Mouse (Mus musculus): ENCODE measurements around the gene 6330403K07Rik. TPM values are rescaled to one million over a fixed set of nuclear protein-coding genes. Genes with fewer than 3 reads are reported as not detected.

Gene 6330403K07Rik
- polyA plus RNA-seq (2012; rRNA removed), result 367 and 395 TPM in 2 replicates

DNA sequence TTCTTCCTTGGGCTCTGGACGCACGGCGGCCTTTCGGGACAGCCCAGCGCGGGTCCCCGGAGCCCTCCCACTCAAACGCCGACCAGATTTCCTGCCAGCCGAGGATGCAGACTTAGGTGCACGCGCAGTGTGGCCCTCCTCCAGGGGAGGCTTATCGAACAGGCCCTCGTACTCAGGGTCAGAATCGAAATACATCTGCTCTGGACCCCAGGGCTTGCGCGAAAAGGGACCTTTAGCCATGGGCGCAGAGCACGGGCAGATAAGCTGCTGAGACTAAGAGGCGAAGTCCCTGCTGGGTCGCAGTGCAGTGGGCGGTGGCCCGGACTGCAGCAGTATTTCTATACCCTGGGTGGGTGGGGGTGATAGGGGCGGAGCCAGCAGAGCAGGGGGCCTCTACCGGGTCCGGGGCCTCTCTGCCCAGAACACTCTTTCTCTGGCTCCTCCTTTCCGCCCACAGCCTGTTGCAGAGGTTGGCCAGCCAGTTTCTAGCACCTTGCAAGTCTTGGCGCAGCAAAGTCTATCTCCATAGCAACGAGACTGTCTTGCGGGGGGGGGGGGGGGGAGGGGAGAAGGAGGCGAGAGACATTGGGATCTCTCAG, at the start of gene 6330403K07Rik:
TSS of gene 6330403K07Rik (minus strand) at position 351 of the 599 bp plus-strand sequence.
- peak; percentile 64 to 72 for DNase-seq (ENCODE audit: extremely low spot score in 1 of 2, low spot score in 1 of 2)

DNA sequence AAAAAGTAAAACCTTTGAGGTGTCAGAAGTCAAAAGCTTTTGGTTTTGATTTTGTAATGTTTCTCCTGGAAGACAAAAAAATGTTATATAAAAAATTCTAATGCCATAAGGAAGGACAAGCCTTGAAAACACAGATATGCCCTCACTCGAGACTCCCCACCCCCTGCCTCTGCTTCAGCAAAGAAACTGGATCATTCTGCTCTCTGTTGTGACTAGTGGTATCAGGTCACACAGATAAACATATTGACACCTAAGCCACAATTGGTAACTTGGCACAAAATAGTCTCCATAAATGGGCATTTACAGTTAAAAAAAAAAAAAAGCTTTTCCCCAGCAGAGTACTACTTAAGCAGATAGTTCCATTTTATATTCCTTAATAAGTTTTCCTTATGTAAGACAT, 43.0 kb upstream of the 6330403K07Rik start:
- no peak for DNase-seq (ENCODE audit: extremely low spot score in 1 of 2, low spot score in 1 of 2)

DNA sequence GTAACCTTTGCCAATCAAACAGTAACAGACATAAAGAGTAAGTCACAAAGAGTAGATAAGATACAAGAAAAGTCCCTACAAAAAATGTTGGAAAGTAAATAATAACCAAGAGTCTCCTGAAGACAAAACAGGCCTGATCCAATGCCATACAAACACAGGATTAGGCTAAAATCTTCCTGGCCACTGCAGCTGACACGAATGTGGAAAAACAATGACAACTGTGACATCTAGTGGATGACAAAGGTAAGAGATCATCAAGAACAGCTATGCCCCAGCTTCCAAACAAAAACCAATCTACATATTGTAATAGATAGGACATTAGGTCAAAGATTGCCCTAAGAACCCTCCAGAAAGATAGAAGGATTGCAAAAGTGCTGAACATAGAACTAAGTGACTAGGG, 19.2 kb upstream of the 6330403K07Rik start:
- DNase-seq (ENCODE audit: extremely low spot score in 1 of 2, low spot score in 1 of 2), result peak in 1 of 2 experiments; percentile 67

DNA sequence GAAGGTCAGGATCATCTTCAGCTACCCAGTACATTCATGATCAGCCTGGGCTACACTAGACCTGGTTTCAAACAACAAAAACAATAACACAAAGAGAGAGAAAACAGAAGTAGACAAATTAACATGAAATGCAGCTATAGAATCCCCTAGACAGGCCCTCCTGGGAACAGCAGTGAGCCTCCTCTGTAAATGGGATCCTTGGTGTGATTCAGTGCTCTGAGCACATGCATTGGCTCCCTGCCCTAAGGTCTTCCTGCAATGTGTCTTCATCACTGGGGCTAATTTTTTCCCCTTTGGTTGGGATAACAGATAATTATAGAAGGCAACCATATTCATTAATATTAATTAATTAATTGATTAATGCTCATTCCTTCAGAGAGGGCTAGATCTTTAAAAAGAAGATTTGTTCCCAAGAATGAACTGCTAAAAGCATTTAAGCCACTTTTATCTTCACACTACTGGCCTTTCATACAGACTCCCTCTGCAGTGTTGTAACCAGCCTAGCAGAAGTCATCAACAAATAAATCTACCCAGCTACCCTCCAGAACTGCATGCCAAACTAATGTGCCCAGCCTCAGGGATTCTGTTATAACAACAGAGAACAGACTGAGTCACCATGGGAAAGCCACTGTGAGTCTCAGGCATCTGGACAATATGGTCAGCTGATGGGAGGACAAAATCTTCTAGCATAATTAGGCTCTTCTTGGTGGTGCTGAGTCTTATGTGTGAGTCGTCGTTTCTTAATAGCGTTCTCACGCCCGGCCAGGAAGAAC, 6.4 kb upstream of the 6330403K07Rik start:
- DNase-seq (ENCODE audit: extremely low spot score in 1 of 2, low spot score in 1 of 2), result no peak

DNA sequence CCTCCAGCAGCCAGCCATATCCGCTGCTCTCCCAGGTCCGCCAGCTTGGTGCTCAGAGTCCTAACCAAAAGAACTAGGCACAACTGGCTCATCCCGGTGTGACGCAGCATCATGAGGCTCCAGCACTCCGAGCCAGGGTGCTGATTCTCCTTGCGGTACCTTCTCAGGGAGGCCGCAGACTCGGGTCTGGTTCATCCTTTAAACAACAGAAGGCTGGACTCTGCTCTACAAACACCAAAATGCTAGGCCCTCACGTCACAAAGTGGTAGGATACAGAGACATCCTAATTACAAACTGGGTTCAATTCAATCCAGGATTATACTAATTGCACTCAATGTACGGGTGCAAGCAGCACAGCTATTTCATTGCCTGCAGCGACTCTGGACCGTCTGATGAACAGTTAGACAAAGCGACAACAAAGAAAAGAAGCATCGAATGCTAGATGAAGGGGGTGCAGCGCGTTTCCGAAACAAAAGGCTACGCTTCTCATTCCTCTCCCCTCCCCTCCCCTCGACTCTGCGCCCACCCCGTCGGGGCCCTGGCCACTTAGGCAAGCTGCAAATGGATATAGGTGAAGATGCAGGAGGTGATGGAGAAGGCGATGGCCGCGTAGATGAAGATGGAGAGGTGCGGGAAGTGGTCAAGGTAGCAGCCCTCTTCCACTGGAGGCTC, 686 bp downstream of the 6330403K07Rik start:
- DNase-seq (ENCODE audit: extremely low spot score in 1 of 2, low spot score in 1 of 2), result peak in 1 of 2 experiments; percentile 60

DNA sequence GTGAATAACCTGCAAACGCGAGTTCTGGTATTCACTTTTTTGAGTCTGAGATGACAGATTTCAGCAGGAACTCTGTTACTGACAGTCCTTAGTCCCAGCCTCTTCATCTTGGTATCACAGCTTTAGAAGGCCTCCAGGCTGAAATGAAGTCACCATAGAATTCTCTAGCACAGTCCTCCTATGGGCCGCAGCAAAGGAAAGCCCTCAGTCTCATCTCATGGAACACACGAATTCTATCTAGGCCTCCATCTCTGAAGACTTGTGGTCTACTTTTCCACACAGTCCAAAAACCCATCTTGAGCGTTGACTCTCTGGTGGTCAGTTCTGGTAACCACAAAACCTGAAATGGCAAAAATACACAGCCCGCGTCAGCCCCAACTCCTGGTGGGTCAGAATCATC, 1.2 kb downstream of the 6330403K07Rik start:
- no peak for DNase-seq (ENCODE audit: extremely low spot score in 1 of 2, low spot score in 1 of 2)

DNA sequence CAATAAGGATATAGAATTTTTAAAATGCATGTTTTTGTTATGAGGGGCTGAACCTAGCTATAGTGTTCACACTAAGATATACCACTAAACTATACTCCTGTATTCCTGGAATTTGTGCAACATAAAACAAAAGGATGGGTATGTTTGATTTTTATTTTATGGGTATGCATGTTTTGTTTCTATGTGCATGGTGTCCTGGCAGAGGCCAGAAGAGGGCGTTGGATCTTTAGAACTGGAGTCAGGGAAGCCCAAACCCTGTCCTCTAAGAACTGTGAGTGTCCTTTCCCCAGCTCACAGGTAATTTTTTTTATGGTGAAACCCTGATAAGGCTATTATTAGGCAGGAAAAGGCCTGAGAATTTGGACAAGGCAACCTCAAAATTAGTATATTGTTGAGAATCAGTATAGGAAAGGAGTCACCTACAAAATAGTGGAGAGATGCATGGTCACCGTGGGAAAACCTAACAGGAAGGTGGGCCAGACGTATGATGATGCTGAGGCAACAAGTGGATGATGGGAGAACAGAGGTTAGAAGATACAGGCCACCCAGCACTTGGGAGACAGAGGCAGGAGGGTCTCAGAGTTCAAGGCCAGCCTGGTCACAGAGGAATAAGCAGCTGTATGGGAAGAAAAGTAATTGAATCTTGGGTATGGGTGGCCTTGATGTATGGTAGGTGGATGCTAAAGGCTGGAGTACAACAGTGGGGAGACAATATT, 3.8 kb downstream of the 6330403K07Rik start:
- peak in 1 of 2 experiments; percentile 30 for DNase-seq (ENCODE audit: extremely low spot score in 1 of 2, low spot score in 1 of 2)

DNA sequence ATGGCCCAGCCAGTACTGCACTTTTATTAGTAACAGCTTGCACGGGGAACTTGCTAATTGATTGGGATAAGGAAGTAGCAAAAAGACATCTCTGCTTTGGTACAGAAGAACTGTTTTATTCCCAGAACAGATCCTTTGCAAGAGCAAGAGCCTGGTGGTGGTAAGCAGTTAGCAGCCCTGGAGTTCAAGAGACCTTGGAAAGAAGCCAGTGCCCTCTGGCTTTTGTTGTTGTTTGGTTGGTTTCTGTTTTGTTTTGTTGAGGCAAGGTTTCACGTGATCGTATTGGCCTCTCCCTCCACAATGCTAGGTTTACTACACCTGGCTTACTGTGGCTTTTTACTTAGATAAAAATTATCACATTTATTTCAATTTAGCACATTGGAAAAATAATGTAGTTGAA, 5.0 kb downstream of the 6330403K07Rik start:
- no peak for DNase-seq (ENCODE audit: extremely low spot score in 1 of 2, low spot score in 1 of 2)

DNA sequence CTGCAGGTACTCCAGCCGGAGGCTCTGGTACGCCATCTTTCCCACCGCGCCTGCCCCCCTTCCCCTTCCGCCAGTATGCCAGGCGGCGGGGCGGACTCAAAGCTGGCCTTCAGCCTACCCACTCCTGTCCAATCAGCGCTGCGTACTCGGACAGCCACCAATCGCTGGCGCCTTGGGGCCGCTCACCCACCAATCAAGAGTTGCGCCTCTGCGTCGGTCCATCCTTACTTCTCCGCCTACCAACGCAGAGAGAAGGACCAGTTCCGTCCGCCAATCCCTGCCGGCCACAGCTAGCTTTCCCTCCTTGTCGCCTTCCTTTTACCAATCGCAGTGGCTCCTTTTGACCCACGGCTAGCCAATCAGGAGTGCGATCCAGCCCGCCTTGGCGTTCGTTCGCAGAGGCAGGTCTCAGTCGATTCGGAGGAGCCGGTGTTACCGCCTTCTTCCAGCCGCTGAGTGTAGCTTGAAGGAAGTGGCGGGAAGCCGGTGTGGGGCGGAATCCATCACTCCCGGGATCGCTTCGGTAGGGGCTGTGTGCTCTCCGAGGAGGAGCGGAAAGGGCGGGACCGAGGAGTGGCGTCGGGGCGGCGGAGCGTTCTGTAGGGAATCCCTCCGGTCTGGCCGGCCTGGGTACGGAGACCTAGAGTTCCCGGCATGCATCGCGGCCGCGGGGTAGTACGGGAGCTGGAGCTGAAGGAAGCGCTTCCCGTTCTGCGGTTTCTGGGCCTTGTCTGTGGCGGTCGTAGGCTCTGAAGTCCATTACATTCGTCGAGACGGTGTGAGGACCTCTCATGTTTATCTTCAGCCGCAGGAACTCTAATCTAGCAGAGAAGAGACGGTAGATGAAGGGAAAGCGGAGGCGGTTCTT, 13.9 kb downstream of the 6330403K07Rik start, which contains the start of the genes Mis12 and Derl2:
TSS of gene Mis12 (plus strand) at position 411 of the 868 bp plus-strand sequence.
TSS of gene Derl2 (minus strand) at position 641 of the 868 bp plus-strand sequence.
- peak; percentile 99 for DNase-seq (ENCODE audit: extremely low spot score in 1 of 2, low spot score in 1 of 2)

DNA sequence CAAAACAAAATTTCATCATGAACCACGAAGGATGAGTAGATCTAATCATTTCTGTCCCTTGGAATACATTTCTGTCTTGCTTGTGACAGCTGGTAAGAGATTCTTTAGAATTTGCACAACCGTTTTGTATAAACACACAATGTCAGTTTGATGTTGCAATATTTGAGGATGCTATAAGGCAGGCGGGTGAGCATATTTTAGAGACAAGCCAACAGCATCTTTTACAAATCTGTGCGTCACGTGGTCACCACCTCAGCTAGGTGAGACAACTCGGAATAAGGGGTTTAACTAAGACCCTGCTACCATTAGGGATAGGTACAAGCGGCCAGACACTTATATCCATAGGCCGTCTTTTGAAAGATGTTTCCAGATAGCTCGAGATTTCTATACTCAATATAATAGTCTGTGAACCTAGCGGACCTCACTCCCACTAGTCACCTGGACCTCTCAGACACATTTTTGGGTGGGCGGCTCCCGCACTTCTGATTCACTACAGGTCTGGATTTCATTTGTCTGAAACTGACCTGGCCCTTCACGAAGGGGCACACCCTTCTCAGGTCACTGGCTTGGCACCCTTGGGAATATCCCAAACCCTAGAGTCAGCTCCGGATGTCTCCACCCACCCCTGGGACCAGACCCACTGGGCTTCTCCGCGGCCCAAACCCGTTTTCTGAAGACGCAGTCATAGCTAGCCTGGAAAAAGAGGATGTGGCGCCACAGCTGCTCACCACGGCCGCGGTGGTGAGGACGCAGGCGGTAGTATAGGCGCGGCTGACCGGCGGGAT, 14.7 kb downstream of the 6330403K07Rik start:
- DNase-seq (ENCODE audit: extremely low spot score in 1 of 2, low spot score in 1 of 2), result peak in 1 of 2 experiments; percentile 18

DNA sequence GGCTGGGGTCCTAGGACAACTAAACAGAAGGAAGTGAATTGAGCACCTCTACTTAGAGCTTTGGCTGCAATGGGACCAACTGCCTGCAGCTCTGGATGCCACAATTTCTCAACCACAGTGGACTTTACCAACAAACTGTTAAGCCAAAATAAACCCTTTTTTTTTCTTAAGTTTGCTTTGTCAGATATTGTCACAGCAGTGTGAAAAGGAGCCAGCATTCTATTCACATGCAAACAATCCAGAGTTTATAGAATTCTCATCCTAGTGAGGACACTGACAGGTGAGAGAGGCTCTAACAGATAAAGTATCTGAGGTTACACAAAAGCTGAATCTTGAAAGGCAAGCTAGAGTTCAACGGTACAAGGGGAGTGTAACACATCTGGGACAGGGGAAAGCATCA, 16.3 kb downstream of the 6330403K07Rik start:
- no peak for DNase-seq (ENCODE audit: extremely low spot score in 1 of 2, low spot score in 1 of 2)

DNA sequence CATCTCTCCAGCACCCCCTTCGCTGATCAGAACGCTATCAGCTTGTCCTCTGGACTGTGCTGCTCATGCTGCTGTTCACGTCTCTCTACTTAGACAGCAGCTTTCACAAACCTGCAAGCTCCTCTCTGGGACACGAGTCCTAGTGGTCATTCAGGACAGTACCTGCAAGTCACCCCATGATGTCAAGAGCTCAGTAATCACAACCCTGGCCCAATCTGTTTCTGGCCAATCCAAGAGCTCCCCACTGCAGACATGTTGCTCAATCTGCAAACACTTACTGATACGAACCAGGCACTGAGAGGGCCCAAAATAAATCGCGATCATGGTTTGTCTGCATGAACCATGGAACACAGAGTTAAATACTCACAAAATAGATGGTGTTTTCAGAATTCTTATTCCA, 20.6 kb downstream of the 6330403K07Rik start:
- no peak for DNase-seq (ENCODE audit: extremely low spot score in 1 of 2, low spot score in 1 of 2)

DNA sequence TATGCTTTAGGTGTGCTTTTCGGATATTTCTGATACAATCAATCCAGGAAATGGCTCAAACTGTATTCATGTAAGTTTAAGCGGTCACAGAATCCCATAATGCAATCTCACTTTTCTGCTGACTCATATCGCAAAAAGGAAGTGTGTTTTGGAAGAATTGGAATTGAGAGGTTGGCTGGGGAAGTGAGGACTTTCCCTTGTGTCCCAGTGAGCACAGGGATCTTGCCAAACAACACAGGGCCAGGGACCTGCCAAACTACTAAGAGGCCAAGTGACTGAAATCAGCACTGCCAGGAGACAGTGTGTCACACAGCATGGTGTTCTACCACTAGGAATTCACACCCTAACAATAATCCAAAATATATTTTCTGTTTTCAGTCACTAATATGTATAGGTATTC, 25.0 kb downstream of the 6330403K07Rik start:
- DNase-seq (ENCODE audit: extremely low spot score in 1 of 2, low spot score in 1 of 2), result no peak

DNA sequence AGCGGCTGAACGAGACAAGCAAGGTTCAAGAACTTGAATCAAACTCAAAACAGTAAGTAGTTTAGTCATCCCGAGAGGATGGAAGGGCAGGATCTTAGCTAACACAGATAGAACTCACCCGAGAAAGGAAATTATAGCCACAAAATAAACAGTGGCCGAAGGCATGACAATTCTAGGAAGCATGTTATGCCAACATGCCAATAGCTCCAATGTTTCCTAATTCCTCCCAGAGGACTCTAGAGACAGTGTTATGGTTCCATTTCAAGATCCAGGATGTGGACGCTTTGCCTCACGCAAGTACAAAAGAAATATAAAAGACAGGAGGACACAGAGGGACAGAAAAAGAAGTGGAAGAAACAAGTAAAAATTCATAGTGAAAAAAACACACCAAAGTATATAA, 25.5 kb downstream of the 6330403K07Rik start:
- no peak for DNase-seq (ENCODE audit: extremely low spot score in 1 of 2, low spot score in 1 of 2)

DNA sequence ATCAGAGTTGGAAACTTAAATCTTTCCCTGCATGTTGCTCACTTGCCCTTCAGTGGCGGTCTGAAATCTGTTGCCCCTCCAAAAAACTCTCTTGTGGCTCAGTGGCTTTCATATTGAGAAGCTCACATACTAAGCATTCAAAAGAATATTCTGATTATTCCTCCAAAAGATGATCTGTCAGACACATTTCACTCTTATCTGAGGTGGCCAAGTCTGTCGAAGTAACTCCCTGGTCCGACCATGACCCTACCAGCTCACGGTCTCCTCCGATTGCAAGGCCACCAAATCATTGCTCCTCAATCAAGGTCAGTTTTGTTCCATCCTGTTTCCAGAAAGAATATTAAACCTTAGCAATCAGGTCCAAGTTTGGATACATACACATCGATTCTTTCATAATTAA, 26.3 kb downstream of the 6330403K07Rik start:
- no peak for DNase-seq (ENCODE audit: extremely low spot score in 1 of 2, low spot score in 1 of 2)

DNA sequence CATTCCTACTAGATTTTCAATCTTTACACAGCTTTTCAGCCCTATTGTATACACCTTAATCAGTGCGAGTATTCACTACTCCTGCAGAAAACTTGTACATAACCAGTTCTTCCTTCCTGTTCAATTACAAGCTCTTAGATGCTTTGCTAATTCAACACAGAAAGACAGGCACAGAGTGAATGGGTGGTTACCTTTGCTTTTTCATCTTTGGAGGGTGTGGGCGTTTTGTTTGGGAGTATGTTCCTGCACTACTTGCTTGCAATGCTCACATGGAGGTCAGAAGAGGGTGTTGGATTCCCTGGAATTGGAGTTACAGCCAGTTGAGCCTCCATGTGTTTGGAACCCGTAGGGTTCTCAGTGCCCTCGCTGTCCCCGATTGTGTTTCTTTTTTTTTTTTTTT, 28.3 kb downstream of the 6330403K07Rik start:
- DNase-seq (ENCODE audit: extremely low spot score in 1 of 2, low spot score in 1 of 2), result peak in 1 of 2 experiments; percentile 11

DNA sequence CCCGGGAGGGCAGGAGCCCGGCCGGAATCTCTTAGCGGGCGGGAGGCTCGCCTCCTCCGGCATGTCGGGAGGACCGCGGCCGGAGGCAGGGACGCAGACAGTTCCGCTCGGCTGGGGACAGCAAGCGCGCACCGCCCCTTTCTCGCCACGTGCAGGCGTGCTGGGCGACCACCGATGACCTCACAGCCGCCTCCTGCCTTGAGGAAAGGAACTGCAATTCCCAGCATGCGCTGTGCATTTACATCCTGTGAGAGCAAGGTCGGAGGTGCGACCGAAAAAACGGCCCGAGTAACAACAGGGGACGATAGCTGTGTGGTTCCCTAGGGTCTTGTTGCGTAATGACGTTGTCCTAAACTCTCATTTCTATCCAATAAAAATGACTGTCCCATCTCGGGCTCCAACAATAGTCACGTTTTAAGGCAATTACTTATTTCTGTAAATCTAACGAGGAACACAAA, 29.0 kb downstream of the 6330403K07Rik start, which contains the start of gene Dhx33:
TSS of gene Dhx33 (minus strand) at position 122 of the 458 bp plus-strand sequence.
- peak; percentile 97 to 98 for DNase-seq (ENCODE audit: extremely low spot score in 1 of 2, low spot score in 1 of 2)

DNA sequence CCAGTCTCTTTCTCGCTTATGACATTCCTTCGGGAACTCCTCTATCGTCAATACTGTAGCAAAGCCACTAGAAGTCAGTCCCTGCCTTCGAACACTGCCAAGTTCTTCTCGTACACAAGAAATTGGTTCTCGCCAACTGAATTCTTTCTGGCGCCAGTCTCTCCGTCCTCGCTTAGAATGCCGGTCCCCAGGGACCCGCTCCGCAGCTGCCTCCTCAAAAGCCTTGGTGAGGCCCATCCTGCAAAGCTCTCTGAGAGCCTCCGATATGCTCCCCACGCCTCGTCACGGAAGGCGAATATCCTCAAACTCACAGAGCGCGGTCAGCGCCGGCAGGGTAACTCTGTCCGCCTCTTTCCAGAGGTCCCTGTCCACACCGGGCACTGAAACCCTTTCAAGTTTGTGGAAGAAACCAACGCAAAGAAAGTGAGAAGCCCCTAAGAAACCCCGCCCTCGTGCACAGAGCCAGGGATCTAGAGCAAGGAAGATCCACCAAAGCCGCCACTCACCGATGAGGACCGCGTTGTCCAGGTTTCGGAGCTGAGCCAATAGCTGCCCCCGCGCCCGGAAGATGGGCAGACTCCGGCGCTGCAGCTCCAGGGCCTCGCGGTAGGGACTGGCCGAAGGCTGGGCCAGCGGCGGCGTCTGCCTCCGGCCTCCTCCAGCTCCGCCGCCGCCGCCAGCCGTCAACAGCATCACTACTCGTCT, 29.6 kb downstream of the 6330403K07Rik start:
- DNase-seq (ENCODE audit: extremely low spot score in 1 of 2, low spot score in 1 of 2), result peak in 1 of 2 experiments; percentile 47

All from frontal cortex, adult 2 months (tissue).